Mouse (Mus musculus): ENCODE results near the gene Sept1. TPM values are rescaled to one million over a fixed set of nuclear protein-coding genes. Genes with fewer than 3 reads are reported as not detected.
A peak's percentile ranks its signal among the peaks of the same experiment; 100 is the strongest.

Sept1 gene
- total RNA-seq (2014; rRNA removed) (1.4 and 1.5 TPM in 2 replicates), polyA plus RNA-seq (2012; rRNA removed) (3.5 and 4.0 TPM in 2 replicates)

GRCm38 (mm10) chr7:127232622-127233367 lies at the start of gene Sept1, which contains the start of gene Zfp553:
TSS of gene Sept1 (minus strand) at chr7:127233130.
TSS of gene Zfp553 (plus strand) at chr7:127233061.
- peak; percentile 74 for DNase-seq (ENCODE audit: extremely low read depth, low read depth, low spot score)

GRCm38 (mm10) chr7:127282190-127282589 lies 49.3 kb upstream of the Sept1 start:
- WGBS = 89% methylated on average over 2 of the region's 2 CpGs
- TF ChIP-seq POLR2A (IDR thresholded peaks at IDR 0.05; ENCODE audit: extremely low read depth, insufficient read depth, low read length) = no peak
- TF ChIP-seq CTCF (IDR thresholded peaks at IDR 0.05; ENCODE audit: low read depth, low read length) = no peak
- Histone ChIP-seq H3K9ac (ENCODE audit: low read depth, low read length) (no peak overlapping the region), H3K4me1 (ENCODE audit: control insufficient read depth, insufficient read depth, low read length) (peaks cover 7% of the 10 kb centered on the region), H3K27ac (replicated peaks; ENCODE audit: insufficient read depth, low read depth, low read length) (no peak overlapping the region), H3K79me2 (ENCODE audit: control insufficient read depth, insufficient read depth, low read length) (no peaks in the 10 kb centered on the region), H3K4me3 (ENCODE audit: insufficient read depth, low read depth, low read length) (no peak overlapping the region), H3K27me3 (ENCODE audit: control insufficient read depth, insufficient read depth, low read length) (no peaks in the 10 kb centered on the region), H3K36me3 (ENCODE audit: control insufficient read depth, insufficient read depth, low read length) (no peaks in the 10 kb centered on the region)
- no peak for DNase-seq (ENCODE audit: extremely low read depth, low read depth, low spot score)

More at GRCm38 (mm10) chr7:127232622-127233367, at the start of gene Sept1, which contains the start of gene Zfp553:
- Histone ChIP-seq H3K79me2 (ENCODE audit: control insufficient read depth, insufficient read depth, low read length) (peaks cover 4% of the 10 kb centered on the region; the same call in 1 of the 2 replicates), H3K27ac (replicated peaks; ENCODE audit: insufficient read depth, low read depth, low read length) (peak within 1 kb of the TSS; percentile 92), H3K27me3 (ENCODE audit: control insufficient read depth, insufficient read depth, low read length) (no peaks in the 10 kb centered on the region), H3K4me3 (ENCODE audit: insufficient read depth, low read depth, low read length) (peak within 1 kb of the TSS; percentile 88), H3K36me3 (ENCODE audit: control insufficient read depth, insufficient read depth, low read length) (peaks cover 6% of the 10 kb centered on the region; the same call in 1 of the 2 replicates), H3K9ac (ENCODE audit: low read depth, low read length) (peak within 1 kb of the TSS; percentile 87), H3K4me1 (ENCODE audit: control insufficient read depth, insufficient read depth, low read length) (peaks cover 9% of the 10 kb centered on the region; the same call in 1 of the 2 replicates)
- under 1% methylated on average over 64 of the region's 64 CpGs for WGBS
- TF ChIP-seq CTCF (IDR thresholded peaks at IDR 0.05; ENCODE audit: low read depth, low read length) (no peak), POLR2A (IDR thresholded peaks at IDR 0.05; ENCODE audit: extremely low read depth, insufficient read depth, low read length) (peak; percentile 45; the same call in 1 of the 2 replicates)

DNA sequence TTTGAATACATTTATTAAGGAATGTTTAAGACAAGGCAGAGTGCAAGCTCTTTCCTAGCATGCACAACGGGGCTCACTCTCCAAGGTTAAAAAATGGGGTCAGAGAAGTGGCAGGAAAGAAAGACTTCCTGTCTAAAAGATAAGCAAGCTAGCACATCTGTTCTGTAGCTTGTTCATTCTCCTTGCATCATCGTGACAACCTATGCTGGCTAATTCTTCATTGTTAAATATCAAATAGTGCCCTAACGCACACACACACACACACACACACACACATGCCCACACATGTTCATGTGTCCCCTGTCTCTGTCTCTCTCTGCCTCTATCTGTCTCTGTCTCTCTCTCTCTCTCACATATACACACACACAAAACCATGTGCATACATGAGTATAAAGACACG lies 48.2 kb upstream of the Sept1 start:
- no peaks in the 10 kb centered on the region for H3K27me3 ChIP-seq (ENCODE audit: control insufficient read depth, insufficient read depth, low read length)
- H3K9ac ChIP-seq (ENCODE audit: low read depth, low read length) = no peak overlapping the region
- no peak for DNase-seq (ENCODE audit: extremely low read depth, low read depth, low spot score)
- H3K4me3 ChIP-seq (ENCODE audit: insufficient read depth, low read depth, low read length) = no peak overlapping the region
- no peaks in the 10 kb centered on the region for H3K36me3 ChIP-seq (ENCODE audit: control insufficient read depth, insufficient read depth, low read length)
- no peak for TF ChIP-seq POLR2A (IDR thresholded peaks at IDR 0.05; ENCODE audit: extremely low read depth, insufficient read depth, low read length)
- no peak for TF ChIP-seq CTCF (IDR thresholded peaks at IDR 0.05; ENCODE audit: low read depth, low read length)
- no peaks in the 10 kb centered on the region for H3K79me2 ChIP-seq (ENCODE audit: control insufficient read depth, insufficient read depth, low read length)
- peaks cover 12% of the 10 kb centered on the region for H3K4me1 ChIP-seq (ENCODE audit: control insufficient read depth, insufficient read depth, low read length)
- 60% methylated on average over 4 of the region's 4 CpGs for WGBS
- no peak overlapping the region for H3K27ac ChIP-seq (replicated peaks; ENCODE audit: insufficient read depth, low read depth, low read length)

- no peak overlapping the region for H3K27ac ChIP-seq (replicated peaks; ENCODE audit: insufficient read depth, low read depth, low read length)
- TF ChIP-seq CTCF (IDR thresholded peaks at IDR 0.05; ENCODE audit: low read depth, low read length) (no peak), POLR2A (IDR thresholded peaks at IDR 0.05; ENCODE audit: extremely low read depth, insufficient read depth, low read length) (no peak)
- H3K27me3 ChIP-seq (ENCODE audit: control insufficient read depth, insufficient read depth, low read length) = no peaks in the 10 kb centered on the region
- DNase-seq (ENCODE audit: extremely low read depth, low read depth, low spot score) = no peak
- no peaks in the 10 kb centered on the region for H3K36me3 ChIP-seq (ENCODE audit: control insufficient read depth, insufficient read depth, low read length)
- WGBS = 79% methylated on average over 3 of the region's 3 CpGs
- H3K4me3 ChIP-seq (ENCODE audit: insufficient read depth, low read depth, low read length) = no peak overlapping the region
- H3K9ac ChIP-seq (ENCODE audit: low read depth, low read length) = no peak overlapping the region
- H3K4me1 ChIP-seq (ENCODE audit: control insufficient read depth, insufficient read depth, low read length) = peaks cover 18% of the 10 kb centered on the region
- H3K79me2 ChIP-seq (ENCODE audit: control insufficient read depth, insufficient read depth, low read length) = no peaks in the 10 kb centered on the region
Measured at GRCm38 (mm10) chr7:127280092-127280491, 47.2 kb upstream of the Sept1 start.

DNA sequence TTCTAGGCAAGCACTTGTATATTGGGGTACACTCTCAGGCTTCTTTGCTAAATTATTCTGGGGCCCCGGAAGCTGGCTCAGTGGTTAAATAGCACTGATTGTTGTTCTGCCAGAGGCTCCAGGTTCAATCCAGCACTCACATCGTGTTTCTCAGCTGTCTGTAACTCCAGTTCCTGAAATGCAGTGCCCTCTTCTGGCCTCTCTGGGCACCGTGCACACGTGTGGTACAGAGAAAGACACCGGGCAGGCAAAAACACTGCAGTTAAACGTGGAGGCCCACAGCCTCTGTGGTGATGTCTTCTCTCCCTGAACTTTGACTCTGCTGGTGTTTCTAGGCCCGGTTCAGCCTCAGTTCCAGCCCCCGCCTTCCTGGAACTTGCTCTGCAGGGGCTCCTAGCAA lies 45.4 kb upstream of the Sept1 start:
- 14% methylated on average over 8 of the region's 8 CpGs for WGBS
- H3K27me3 ChIP-seq (ENCODE audit: control insufficient read depth, insufficient read depth, low read length) = no peaks in the 10 kb centered on the region
- DNase-seq (ENCODE audit: extremely low read depth, low read depth, low spot score) = peak; percentile 81
- no peak overlapping the region; the same call in 1 of the 2 replicates for H3K9ac ChIP-seq (ENCODE audit: low read depth, low read length)
- TF ChIP-seq CTCF (IDR thresholded peaks at IDR 0.05; ENCODE audit: low read depth, low read length) = peak; percentile 93
- TF ChIP-seq POLR2A (IDR thresholded peaks at IDR 0.05; ENCODE audit: extremely low read depth, insufficient read depth, low read length) = no peak
- peak overlapping the region; percentile 99 for H3K27ac ChIP-seq (replicated peaks; ENCODE audit: insufficient read depth, low read depth, low read length)
- peaks cover 21% of the 10 kb centered on the region for H3K4me1 ChIP-seq (ENCODE audit: control insufficient read depth, insufficient read depth, low read length)
- H3K36me3 ChIP-seq (ENCODE audit: control insufficient read depth, insufficient read depth, low read length) = no peaks in the 10 kb centered on the region
- peaks cover 5% of the 10 kb centered on the region for H3K79me2 ChIP-seq (ENCODE audit: control insufficient read depth, insufficient read depth, low read length)
- no peak overlapping the region for H3K4me3 ChIP-seq (ENCODE audit: insufficient read depth, low read depth, low read length)

Measured in liver, adult 2 months (tissue).